Mouse (Mus musculus): ENCODE measurements around the gene Magea5. TPM values are rescaled to one million over a fixed set of nuclear protein-coding genes. Genes with fewer than 3 reads are reported as not detected.

Gene Magea5
- not detected in 2 replicates for polyA plus RNA-seq (2012; rRNA removed)

GRCm38 (mm10) chrX:155063045-155063444, at the start of gene Magea5:
Magea5 (minus strand) TSS chrX:155063145.

DNA sequence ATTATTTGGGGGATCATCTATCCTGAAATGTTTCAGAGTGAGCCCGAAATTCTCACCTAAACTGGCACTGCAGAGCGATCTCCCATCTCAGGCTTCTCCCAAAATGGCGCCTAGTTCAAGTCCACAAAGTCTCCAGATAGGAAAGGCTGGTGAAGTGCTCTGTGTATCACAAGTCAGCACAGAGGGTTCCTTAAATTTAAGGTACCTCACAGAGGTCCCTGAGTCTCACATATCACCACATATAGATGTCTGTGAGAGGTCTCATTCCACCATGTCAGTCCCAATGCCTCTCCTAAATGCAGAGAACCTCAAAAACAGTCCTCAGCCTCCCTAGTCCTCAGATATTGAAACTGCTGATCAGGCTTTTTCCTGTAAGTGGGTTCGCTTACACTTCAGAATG, 30.6 kb upstream of the Magea5 start, which contains the start of gene Magea2:
Magea2 (minus strand) TSS at position 101 of the 400 bp plus-strand sequence.

DNA sequence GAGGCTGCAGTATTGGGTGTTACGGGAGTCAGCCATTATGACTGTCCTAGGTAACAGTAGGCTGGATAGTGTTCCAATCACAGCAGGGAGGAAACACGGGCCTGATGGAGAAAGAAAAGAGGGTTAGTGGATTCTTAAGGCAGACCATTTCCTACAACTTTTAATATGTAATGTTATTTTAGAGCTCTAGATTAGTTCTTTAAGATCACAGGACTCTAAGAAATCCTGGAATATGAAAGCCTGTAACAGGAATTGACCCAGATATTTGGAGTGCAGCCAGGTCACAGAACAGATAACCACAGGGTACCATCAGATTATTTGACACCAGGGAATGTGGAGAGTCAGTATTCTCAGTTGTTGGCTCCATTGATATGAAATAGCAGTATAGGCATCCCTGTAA, 26.7 kb upstream of the Magea5 start, which contains the start of gene Magea1:
Magea1 (minus strand) TSS at position 101 of the 400 bp plus-strand sequence.

Other genes starting within 250 kb of the Magea5 start
- not detected in 2 replicates for gene Cldn34b1, start 172.9 kb downstream of the Magea5 start, polyA plus RNA-seq (2012; rRNA removed)
- gene Magea6, start 127.2 kb downstream of the Magea5 start, polyA plus RNA-seq (2012; rRNA removed) = not detected in 2 replicates
- not detected in 2 replicates for gene Magea3, start 113.6 kb downstream of the Magea5 start, polyA plus RNA-seq (2012; rRNA removed)
- gene Magea8, start 67.3 kb downstream of the Magea5 start, polyA plus RNA-seq (2012; rRNA removed) = not detected in 2 replicates
- gene Magea1, start 26.6 kb upstream of the Magea5 start, polyA plus RNA-seq (2012; rRNA removed) = not detected in 2 replicates
- gene Magea2, start 30.5 kb upstream of the Magea5 start, polyA plus RNA-seq (2012; rRNA removed) = not detected in 2 replicates
- gene Cldn34b2, start 65.3 kb upstream of the Magea5 start, polyA plus RNA-seq (2012; rRNA removed) = not detected in 2 replicates
- gene Sat1, start 153.3 kb upstream of the Magea5 start, polyA plus RNA-seq (2012; rRNA removed) = 51.2 and 52.7 TPM in 2 replicates
- 11.3 and 16.2 TPM in 2 replicates for gene Acot9, start 199.3 kb upstream of the Magea5 start, polyA plus RNA-seq (2012; rRNA removed)

Data from central nervous system, embryonic 11.5 days (tissue).